Mouse (Mus musculus): ENCODE results near the gene Gm10190. TPM values are rescaled to one million over a fixed set of nuclear protein-coding genes. Genes with fewer than 3 reads are reported as not detected.

Gm10190 gene
- total RNA-seq, 2 experiments from 2014 or later = not detected

Other genes starting within 250 kb of the Gm10190 start
- gene Galm, start 246.1 kb downstream of the Gm10190 start, total RNA-seq (2014; fragmentation: Nextera tagmentation) = 6.1 and 12.2 TPM in 2 replicates
- gene Galm, start 246.1 kb downstream of the Gm10190 start, total RNA-seq (2017) = 4.0 and 5.3 TPM in 2 replicates
- 481 and 582 TPM in 2 replicates for gene Srsf7, start 166.2 kb downstream of the Gm10190 start, total RNA-seq (2014; fragmentation: Nextera tagmentation)
- gene Srsf7, start 166.2 kb downstream of the Gm10190 start, total RNA-seq (2017) = 445 and 565 TPM in 2 replicates
- not detected in 2 replicates for gene Ttc39d, start 166.1 kb downstream of the Gm10190 start, total RNA-seq (2014; fragmentation: Nextera tagmentation)
- gene Ttc39d, start 166.1 kb downstream of the Gm10190 start, total RNA-seq (2017) = not detected in 2 replicates
- 31.3 and 38.3 TPM in 2 replicates for gene Gemin6, start 149.1 kb downstream of the Gm10190 start, total RNA-seq (2014; fragmentation: Nextera tagmentation)
- gene Gemin6, start 149.1 kb downstream of the Gm10190 start, total RNA-seq (2017) = 37.7 and 41.0 TPM in 2 replicates
- 20.9 and 22.7 TPM in 2 replicates for gene Morn2, start 83.3 kb downstream of the Gm10190 start, total RNA-seq (2014; fragmentation: Nextera tagmentation)
- 2.9 and 8.1 TPM in 2 replicates for gene Morn2, start 83.3 kb downstream of the Gm10190 start, total RNA-seq (2017)
- 10.2 and 10.5 TPM in 2 replicates for gene Dhx57, start 83.1 kb downstream of the Gm10190 start, total RNA-seq (2014; fragmentation: Nextera tagmentation)
- gene Dhx57, start 83.1 kb downstream of the Gm10190 start, total RNA-seq (2017) = 11.4 and 11.7 TPM in 2 replicates
- gene Arhgef33, start 66.1 kb downstream of the Gm10190 start, total RNA-seq (2014; fragmentation: Nextera tagmentation) = 1.0 TPM in 1 of 2 replicates, not detected in the other
- 4.1 TPM in 1 of 2 replicates, not detected in the other for gene Arhgef33, start 66.1 kb downstream of the Gm10190 start, total RNA-seq (2017)
- 13.9 and 17.0 TPM in 2 replicates for gene Sos1, start 106.9 kb upstream of the Gm10190 start, total RNA-seq (2014; fragmentation: Nextera tagmentation)
- 7.2 and 8.4 TPM in 2 replicates for gene Sos1, start 106.9 kb upstream of the Gm10190 start, total RNA-seq (2017)
- 1.1 TPM in 1 of 2 replicates, not detected in the other for gene Cdkl4, start 204.3 kb upstream of the Gm10190 start, total RNA-seq (2014; fragmentation: Nextera tagmentation)
- 0.67 TPM in 1 of 2 replicates, not detected in the other for gene Cdkl4, start 204.3 kb upstream of the Gm10190 start, total RNA-seq (2017)